Mouse (Mus musculus): ENCODE measurements around the gene Fam169a. TPM values are rescaled to one million over a fixed set of nuclear protein-coding genes. Genes with fewer than 3 reads are reported as not detected.

Gene Fam169a
- 2.3 and 3.1 TPM in 2 replicates for total RNA-seq (2014; rRNA removed; ENCODE audit: low replicate concordance)
- 1.4 and 2.0 TPM in 2 replicates for polyA plus RNA-seq (2015; fragmentation: Nextera tagmentation; extraction: Ambion mirVana)

- DNase-seq (ENCODE audit: low spot score): no peak
- Histone ChIP-seq H3K4me2 (ENCODE audit: low read depth, low read length) (no peak within 1 kb of the TSS), H3K4me3 (ENCODE audit: low read depth, low read length) (no peak within 1 kb of the TSS), H3K27ac (ENCODE audit: low read depth) (no peak within 1 kb of the TSS), H3K9me3 (replicated peaks; ENCODE audit: control insufficient read depth, low read length) (no peaks in the 10 kb centered on the region), H3K36me3 (replicated peaks; ENCODE audit: control insufficient read depth, insufficient read depth, low read length) (no peaks in the 10 kb centered on the region), H3K9ac (replicated peaks; ENCODE audit: low read depth, low read length) (no peak within 1 kb of the TSS), H3K27me3 (ENCODE audit: control insufficient read depth, insufficient read depth, low read length) (peaks cover 15% of the 10 kb centered on the region), H3K4me1 (ENCODE audit: control insufficient read depth, insufficient read depth) (no peaks in the 10 kb centered on the region)
- no peak for ATAC-seq (ENCODE audit: insufficient read depth, low read depth)
- WGBS: 68% methylated on average over 15 of the region's 15 CpGs
- TF ChIP-seq CTCF (IDR thresholded peaks at IDR 0.05; ENCODE audit: low read depth) (no peak), EP300 (IDR thresholded peaks at IDR 0.05; ENCODE audit: low read depth) (no peak)
Measured at GRCm38 (mm10) chr13:97066649-97067550, at the start of gene Fam169a. TSS of gene Fam169a (plus strand) at chr13:97067286.

GRCm38 (mm10) chr13:97017711-97018110, 49.4 kb upstream of the Fam169a start:
- DNase-seq (ENCODE audit: low spot score) (no peak), ATAC-seq (ENCODE audit: insufficient read depth, low read depth) (no peak)
- Histone ChIP-seq H3K4me1 (ENCODE audit: control insufficient read depth, insufficient read depth) (no peaks in the 10 kb centered on the region), H3K27me3 (ENCODE audit: control insufficient read depth, insufficient read depth, low read length) (no peaks in the 10 kb centered on the region), H3K9me3 (replicated peaks; ENCODE audit: control insufficient read depth, low read length) (no peaks in the 10 kb centered on the region), H3K4me2 (ENCODE audit: low read depth, low read length) (no peak overlapping the region), H3K4me3 (ENCODE audit: low read depth, low read length) (no peak overlapping the region), H3K27ac (ENCODE audit: low read depth) (no peak overlapping the region), H3K9ac (replicated peaks; ENCODE audit: low read depth, low read length) (no peak overlapping the region), H3K36me3 (replicated peaks; ENCODE audit: control insufficient read depth, insufficient read depth, low read length) (no peaks in the 10 kb centered on the region)
- no peak for TF ChIP-seq CTCF (IDR thresholded peaks at IDR 0.05; ENCODE audit: low read depth)
- WGBS: 85% methylated on average over 3 of the region's 3 CpGs

- WGBS: 85% methylated on average over 5 of the region's 5 CpGs
- H3K9me3 ChIP-seq (replicated peaks; ENCODE audit: control insufficient read depth, low read length): no peaks in the 10 kb centered on the region
- no peak overlapping the region for H3K9ac ChIP-seq (replicated peaks; ENCODE audit: low read depth, low read length)
- no peaks in the 10 kb centered on the region for H3K4me1 ChIP-seq (ENCODE audit: control insufficient read depth, insufficient read depth)
- no peak overlapping the region for H3K4me3 ChIP-seq (ENCODE audit: low read depth, low read length)
- ATAC-seq (ENCODE audit: insufficient read depth, low read depth) (no peak), DNase-seq (ENCODE audit: low spot score) (no peak)
- H3K27me3 ChIP-seq (ENCODE audit: control insufficient read depth, insufficient read depth, low read length): no peaks in the 10 kb centered on the region
- TF ChIP-seq CTCF (IDR thresholded peaks at IDR 0.05; ENCODE audit: low read depth) (no peak), EP300 (IDR thresholded peaks at IDR 0.05; ENCODE audit: low read depth) (no peak)
- H3K36me3 ChIP-seq (replicated peaks; ENCODE audit: control insufficient read depth, insufficient read depth, low read length): no peaks in the 10 kb centered on the region
- no peak overlapping the region for H3K4me2 ChIP-seq (ENCODE audit: low read depth, low read length)
- H3K27ac ChIP-seq (ENCODE audit: low read depth): no peak overlapping the region
Measured at GRCm38 (mm10) chr13:97020122-97020521, 47.0 kb upstream of the Fam169a start.

GRCm38 (mm10) chr13:97021906-97022305, 45.2 kb upstream of the Fam169a start:
- ATAC-seq (ENCODE audit: insufficient read depth, low read depth) (peak; percentile 41; the same call in 1 of the 2 replicates), DNase-seq (ENCODE audit: low spot score) (no peak)
- Histone ChIP-seq H3K9ac (replicated peaks; ENCODE audit: low read depth, low read length) (no peak overlapping the region), H3K4me3 (ENCODE audit: low read depth, low read length) (no peak overlapping the region), H3K4me1 (ENCODE audit: control insufficient read depth, insufficient read depth) (no peaks in the 10 kb centered on the region), H3K27ac (ENCODE audit: low read depth) (no peak overlapping the region), H3K36me3 (replicated peaks; ENCODE audit: control insufficient read depth, insufficient read depth, low read length) (no peaks in the 10 kb centered on the region), H3K27me3 (ENCODE audit: control insufficient read depth, insufficient read depth, low read length) (no peaks in the 10 kb centered on the region), H3K4me2 (ENCODE audit: low read depth, low read length) (no peak overlapping the region), H3K9me3 (replicated peaks; ENCODE audit: control insufficient read depth, low read length) (no peaks in the 10 kb centered on the region)
- 7% methylated on average over 4 of the region's 4 CpGs for WGBS
- TF ChIP-seq EP300 (IDR thresholded peaks at IDR 0.05; ENCODE audit: low read depth): no peak
- TF ChIP-seq CTCF (IDR thresholded peaks at IDR 0.05; ENCODE audit: low read depth): no peak

- no peaks in the 10 kb centered on the region for H3K4me1 ChIP-seq (ENCODE audit: control insufficient read depth, insufficient read depth)
- no peaks in the 10 kb centered on the region for H3K27me3 ChIP-seq (ENCODE audit: control insufficient read depth, insufficient read depth, low read length)
- no peak overlapping the region for H3K27ac ChIP-seq (ENCODE audit: low read depth)
- no peaks in the 10 kb centered on the region for H3K9me3 ChIP-seq (replicated peaks; ENCODE audit: control insufficient read depth, low read length)
- ATAC-seq (ENCODE audit: insufficient read depth, low read depth): no peak
- DNase-seq (ENCODE audit: low spot score): no peak
- H3K36me3 ChIP-seq (replicated peaks; ENCODE audit: control insufficient read depth, insufficient read depth, low read length): no peaks in the 10 kb centered on the region
- 78% methylated on average over 13 of the region's 13 CpGs for WGBS
- no peak overlapping the region for H3K4me2 ChIP-seq (ENCODE audit: low read depth, low read length)
- H3K4me3 ChIP-seq (ENCODE audit: low read depth, low read length): no peak overlapping the region
- TF ChIP-seq CTCF (IDR thresholded peaks at IDR 0.05; ENCODE audit: low read depth) (no peak), EP300 (IDR thresholded peaks at IDR 0.05; ENCODE audit: low read depth) (no peak)
- H3K9ac ChIP-seq (replicated peaks; ENCODE audit: low read depth, low read length): no peak overlapping the region
Measured at GRCm38 (mm10) chr13:97030075-97030474, 37.0 kb upstream of the Fam169a start.
